Comparison of ENCODE assay signal across 10 mouse cellular contexts in genomic region chr3:55793842-55794575, GRCm38 (mm10). TPM values are rescaled to one million over a fixed set of nuclear protein-coding genes. Genes with fewer than 3 reads are reported as not detected.
DNase-seq lines count a peak whose midpoint lies in the region; ATAC-seq lines count a peak whose summit lies in the region.
"Had no signal": no experiment of that assay in that cellular context is flagged by ENCODE, and none has a peak within 500 bp of the region (broad histone marks: within the 10 kb centered on the region; RNA-seq: fewer than 3 reads in every experiment).

No protein-coding gene starts in this region.

- peaks cover 10% of the 10 kb centered on the region for H3K4me1 ChIP-seq in midbrain, embryonic 11.5 days (ENCODE audit: control insufficient read depth, insufficient read depth, low read length)
- peaks cover 17% of the 10 kb centered on the region for H3K4me1 ChIP-seq in midbrain, embryonic 10.5 days
- H3K4me1 ChIP-seq in heart, embryonic 13.5 days: peaks cover 21% of the 10 kb centered on the region
- peaks cover 4% of the 10 kb centered on the region; the same call in 1 of the 2 replicates for H3K4me1 ChIP-seq in lung, embryonic 16.5 days (replicated peaks; ENCODE audit: control insufficient read depth, insufficient read depth, low read length)
- no peaks in the 10 kb centered on the region for H3K4me1 ChIP-seq in intestine, embryonic 16.5 days (ENCODE audit: control insufficient read depth, insufficient read depth, low read length)
- H3K4me1 ChIP-seq: liver, embryonic 13.5 days had no signal

- no peaks in the 10 kb centered on the region for H3K9me3 ChIP-seq in midbrain, embryonic 11.5 days (ENCODE audit: control insufficient read depth, low read length)
- no peaks in the 10 kb centered on the region for H3K9me3 ChIP-seq in midbrain, embryonic 10.5 days (replicated peaks)
- H3K9me3 ChIP-seq in heart, embryonic 13.5 days: no peaks in the 10 kb centered on the region
- H3K9me3 ChIP-seq in lung, embryonic 16.5 days (ENCODE audit: control insufficient read depth, low read length): no peaks in the 10 kb centered on the region
- H3K9me3 ChIP-seq in intestine, embryonic 16.5 days (ENCODE audit: control insufficient read depth, low read length): no peaks in the 10 kb centered on the region
- H3K9me3 ChIP-seq: liver, embryonic 13.5 days had no signal

- no peaks in the 10 kb centered on the region for H3K36me3 ChIP-seq in midbrain, embryonic 11.5 days (ENCODE audit: control insufficient read depth, insufficient read depth, low read length)
- H3K36me3 ChIP-seq in midbrain, embryonic 10.5 days: no peaks in the 10 kb centered on the region
- H3K36me3 ChIP-seq in heart, embryonic 13.5 days: no peaks in the 10 kb centered on the region
- H3K36me3 ChIP-seq in lung, embryonic 16.5 days (ENCODE audit: control insufficient read depth, insufficient read depth, low read length): no peaks in the 10 kb centered on the region
- no peaks in the 10 kb centered on the region for H3K36me3 ChIP-seq in intestine, embryonic 16.5 days (ENCODE audit: control insufficient read depth, insufficient read depth, low read length)
- H3K36me3 ChIP-seq: G1E; liver, embryonic 13.5 days had no signal

- no peak overlapping the region for H3K4me2 ChIP-seq in midbrain, embryonic 11.5 days
- H3K4me2 ChIP-seq in heart, embryonic 13.5 days: peak overlapping the region; percentile 42
- H3K4me2 ChIP-seq in lung, embryonic 16.5 days (ENCODE audit: low read depth, low read length): no peak overlapping the region
- H3K4me2 ChIP-seq in intestine, embryonic 16.5 days (ENCODE audit: low read depth, low read length): no peak overlapping the region
- H3K4me2 ChIP-seq: liver, embryonic 13.5 days had no signal

- peak; percentile 85 for DNase-seq in midbrain, embryonic 11.5 days (ENCODE audit: low spot score, missing footprints)
- no peak for DNase-seq in midbrain, embryonic 10.5 days (ENCODE audit: low spot score)
- peak; percentile 66 for DNase-seq in cerebellum, adult 11-12 months
- DNase-seq in embryo, embryonic 10 days (ENCODE audit: low spot score): no peak
- no peak for DNase-seq in thymus, adult 18-20 months
- DNase-seq: liver, embryonic 13.5 days had no signal

- 0 out of 2 replicates have a peak, but pooled peaks cover 2% of the 10 kb centered on the region for H3K27me3 ChIP-seq in midbrain, embryonic 11.5 days (ENCODE audit: control insufficient read depth, insufficient read depth, low read length)
- H3K27me3 ChIP-seq in midbrain, embryonic 10.5 days (ENCODE audit: low read depth, poor library complexity, severe bottlenecking): peaks cover 41% of the 10 kb centered on the region
- peaks cover 8% of the 10 kb centered on the region; the same call in 1 of the 2 replicates for H3K27me3 ChIP-seq in heart, embryonic 13.5 days (replicated peaks)
- no peaks in the 10 kb centered on the region for H3K27me3 ChIP-seq in lung, embryonic 16.5 days (ENCODE audit: control insufficient read depth, insufficient read depth, low read depth, low read length)
- no peaks in the 10 kb centered on the region for H3K27me3 ChIP-seq in intestine, embryonic 16.5 days (replicated peaks; ENCODE audit: control insufficient read depth, insufficient read depth, low read length)

- no peak overlapping the region for H3K27ac ChIP-seq in midbrain, embryonic 11.5 days (ENCODE audit: low read depth, low read length)
- H3K27ac ChIP-seq in midbrain, embryonic 10.5 days (replicated peaks): no peak overlapping the region
- H3K27ac ChIP-seq in heart, embryonic 13.5 days (replicated peaks): peak overlapping the region; percentile 88
- H3K27ac ChIP-seq in lung, embryonic 16.5 days (ENCODE audit: low read length): no peak overlapping the region; the same call in 1 of the 2 replicates
- no peak overlapping the region for H3K27ac ChIP-seq in intestine, embryonic 16.5 days (ENCODE audit: low read length)
- H3K27ac ChIP-seq: liver, embryonic 13.5 days had no signal

- no peak for ATAC-seq in midbrain, embryonic 11.5 days (ENCODE audit: low FRiP score)
- no peak; the same call in 1 of the 2 replicates for ATAC-seq in heart, embryonic 13.5 days (ENCODE audit: extremely low read depth, insufficient number of reproducible peaks, low FRiP score, low TSS enrichment)
- ATAC-seq in lung, embryonic 16.5 days (ENCODE audit: low read depth): peak; percentile 74
- no peak for ATAC-seq in intestine, embryonic 16.5 days

- no peak overlapping the region for H3K9ac ChIP-seq in midbrain, embryonic 11.5 days (ENCODE audit: low read length)
- peak overlapping the region; percentile 37 for H3K9ac ChIP-seq in heart, embryonic 13.5 days
- H3K9ac ChIP-seq in lung, embryonic 16.5 days (ENCODE audit: low read length): no peak overlapping the region
- H3K9ac ChIP-seq in intestine, embryonic 16.5 days (ENCODE audit: low read depth, low read length): no peak overlapping the region
- H3K9ac ChIP-seq: liver, embryonic 13.5 days had no signal

- no peak overlapping the region for H3K4me3 ChIP-seq in midbrain, embryonic 11.5 days (ENCODE audit: low read depth, low read length)
- H3K4me3 ChIP-seq in midbrain, embryonic 10.5 days: no peak overlapping the region
- no peak overlapping the region for H3K4me3 ChIP-seq in heart, embryonic 13.5 days
- H3K4me3 ChIP-seq in lung, embryonic 16.5 days (ENCODE audit: low read length): no peak overlapping the region
- H3K4me3 ChIP-seq in intestine, embryonic 16.5 days (ENCODE audit: low read length): no peak overlapping the region
- H3K4me3 ChIP-seq: liver, embryonic 13.5 days had no signal

- WGBS in midbrain, embryonic 11.5 days: 67% methylated on average over 7 of the region's 7 CpGs
- WGBS in midbrain, embryonic 10.5 days: 76% methylated on average over 7 of the region's 7 CpGs
- WGBS in heart, embryonic 13.5 days: 20% methylated on average over 7 of the region's 7 CpGs
- 24% methylated on average over 7 of the region's 7 CpGs for WGBS in lung, embryonic 16.5 days
- WGBS in intestine, embryonic 16.5 days: 59% methylated on average over 7 of the region's 7 CpGs

RNA-seq across cellular contexts. Expression of gene Mab21l1, which starts 11.7 kb away (rescaled TPM):
- 92.8 and 102 TPM in 2 replicates for polyA plus RNA-seq in midbrain, embryonic 11.5 days (2014; fragmentation: Nextera tagmentation; extraction: Ambion mirVana)
- 33.1 and 47.5 TPM in 2 replicates for polyA plus RNA-seq in midbrain, embryonic 10.5 days (2016; fragmentation: Nextera tagmentation; extraction: Ambion mirVana)
- polyA plus RNA-seq in heart, embryonic 13.5 days (2015; fragmentation: Nextera tagmentation; extraction: Ambion mirVana): 0.34 and 0.76 TPM in 2 replicates
- 0.59 and 0.88 TPM in 2 replicates for polyA plus RNA-seq in lung, embryonic 16.5 days (2015; fragmentation: Nextera tagmentation; extraction: Ambion mirVana)
- 8.8 and 9.4 TPM in 2 replicates for polyA plus RNA-seq in intestine, embryonic 16.5 days (2015; fragmentation: Nextera tagmentation; extraction: Ambion mirVana)
- polyA plus RNA-seq: G1E had no signal

Comparison
In these comparisons a context has a peak if more than half of its experiments do, and no peak if none do; other contexts are left out.
1. DNase-seq: peak in midbrain, embryonic 11.5 days (single experiment) and cerebellum, adult 11-12 months (single experiment); none in midbrain, embryonic 10.5 days (single experiment), embryo, embryonic 10 days (single experiment) and thymus, adult 18-20 months (0 of 2).